20 mouse cellular contexts compared by ENCODE assay signal in the genomic region with DNA sequence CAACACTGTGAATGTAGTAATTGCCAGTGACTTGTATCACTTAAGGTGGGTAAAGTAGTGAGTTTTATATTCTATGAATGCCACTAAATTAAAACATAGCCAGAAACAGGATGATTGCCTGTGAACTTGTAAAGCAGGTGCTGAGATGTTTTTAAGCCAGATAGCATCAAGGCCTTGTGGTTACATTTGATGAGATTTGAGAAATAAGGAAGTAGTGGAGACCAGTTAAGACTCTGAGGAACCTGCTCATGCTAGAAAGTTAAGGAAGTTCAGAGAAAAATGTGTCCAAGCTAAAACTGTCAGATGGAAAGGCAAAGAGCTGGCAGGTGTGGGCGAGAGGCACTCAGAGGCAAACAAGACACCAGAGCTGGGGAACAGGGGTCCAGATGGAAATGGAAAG.
DNase-seq lines count a peak whose midpoint lies in the region; ATAC-seq and TF ChIP-seq lines count a peak whose summit lies in the region.
"Had no signal": no experiment of that assay in that cellular context is flagged by ENCODE, and none has a peak within 500 bp of the region (broad histone marks: within the 10 kb centered on the region; RNA-seq: fewer than 3 reads in every experiment).

No protein-coding gene starts in this region.

- no peak for DNase-seq in heart, embryonic 10.5 days (ENCODE audit: low spot score)
- DNase-seq in 416B (ENCODE audit: low read depth) (peak; percentile 71), MEL-GATA-1-ER (ENCODE audit: extremely low read depth, low read depth) (peak; percentile 44)
- no peak for DNase-seq in kidney, postnatal 36 days
- no peak for DNase-seq in kidney, adult 2 months
- DNase-seq in layer of hippocampus, adult 8-10 months (ENCODE audit: low spot score in 2 of 2), result no peak
- DNase-seq: adrenal gland, postnatal 10 days; cerebellum, adult 11 months; cerebellum, adult 8-10 months; cerebellum, postnatal 14 days; gastrocnemius, adult 2 months; gastrocnemius, postnatal 25 days; heart, postnatal 14 days had no signal

- no peak for ATAC-seq in heart, embryonic 16.5 days (replicated peaks; ENCODE audit: extremely low read depth, insufficient read depth, low FRiP score)
- peak; percentile 77 for ATAC-seq in megakaryocyte, adult 5-6 weeks (ENCODE audit: poor library complexity, severe bottlenecking)
- ATAC-seq: forebrain, embryonic 14.5 days had no signal

- no peak for TF ChIP-seq POLR2A in kidney, adult 2 months (IDR thresholded peaks at IDR 0.05; ENCODE audit: low read depth, low read length)

- H3K4me1 ChIP-seq in heart, embryonic 16.5 days (ENCODE audit: control insufficient read depth, insufficient read depth, low read length), result 0 out of 2 replicates have a peak, but pooled peaks cover 7% of the 10 kb centered on the region
- peaks cover 13% of the 10 kb centered on the region; the same call in 1 of the 2 replicates for H3K4me1 ChIP-seq in heart, embryonic 10.5 days
- no peaks in the 10 kb centered on the region for H3K4me1 ChIP-seq in kidney, adult 2 months (ENCODE audit: control insufficient read depth, insufficient read depth, low read length)
- H3K4me1 ChIP-seq: embryonic facial prominence, embryonic 13.5 days; hindbrain, embryonic 10.5 days had no signal

- H3K4me3 ChIP-seq in heart, embryonic 16.5 days (ENCODE audit: low read length), result no peak overlapping the region
- H3K4me3 ChIP-seq in heart, embryonic 10.5 days, result no peak overlapping the region
- H3K4me3 ChIP-seq in kidney, adult 2 months (ENCODE audit: insufficient read depth, low read depth, low read length), result no peak overlapping the region
- H3K4me3 ChIP-seq: embryonic facial prominence, embryonic 13.5 days; forebrain, embryonic 10.5 days; gastrocnemius, adult 2 months; hindbrain, embryonic 10.5 days had no signal

- peak overlapping the region; percentile 51; the same call in 1 of the 2 replicates for H3K27ac ChIP-seq in heart, embryonic 16.5 days (ENCODE audit: low read length)
- no peak overlapping the region for H3K27ac ChIP-seq in heart, embryonic 10.5 days
- no peak overlapping the region for H3K27ac ChIP-seq in kidney, adult 2 months (ENCODE audit: insufficient read depth, low read depth, low read length)
- H3K27ac ChIP-seq: embryonic facial prominence, embryonic 13.5 days; forebrain, embryonic 10.5 days; gastrocnemius, adult 2 months; hindbrain, embryonic 10.5 days; hindbrain, embryonic 14.5 days had no signal

- WGBS in heart, embryonic 16.5 days, result 81% methylated on average over 1 of the region's 1 CpGs
- WGBS in heart, embryonic 10.5 days, result 82% methylated on average over 1 of the region's 1 CpGs
- 76% methylated on average over 1 of the region's 1 CpGs for WGBS in kidney, adult 2 months

- H3K27me3 ChIP-seq in heart, embryonic 16.5 days (ENCODE audit: control insufficient read depth, insufficient read depth, low read length), result no peaks in the 10 kb centered on the region
- no peaks in the 10 kb centered on the region for H3K27me3 ChIP-seq in heart, embryonic 10.5 days (ENCODE audit: insufficient read depth, poor library complexity, severe bottlenecking)
- no peaks in the 10 kb centered on the region for H3K27me3 ChIP-seq in kidney, adult 2 months (replicated peaks; ENCODE audit: control insufficient read depth, insufficient read depth, low read length)
- H3K27me3 ChIP-seq: embryonic facial prominence, embryonic 13.5 days had no signal

- no peaks in the 10 kb centered on the region for H3K9me3 ChIP-seq in heart, embryonic 16.5 days (replicated peaks; ENCODE audit: control insufficient read depth, low read length)
- H3K9me3 ChIP-seq in heart, embryonic 10.5 days, result no peaks in the 10 kb centered on the region
- H3K9me3 ChIP-seq: embryonic facial prominence, embryonic 13.5 days; forebrain, embryonic 10.5 days; hindbrain, embryonic 10.5 days had no signal

- H3K4me2 ChIP-seq in heart, embryonic 16.5 days (ENCODE audit: low read depth, low read length), result no peak overlapping the region
- H3K4me2 ChIP-seq: embryonic facial prominence, embryonic 13.5 days; hindbrain, embryonic 14.5 days had no signal

- TF ChIP-seq CTCF in kidney, adult 2 months (conservative IDR thresholded peaks at IDR 0.05; ENCODE audit: insufficient read depth, insufficient read length, low read depth, low read length), result no peak

- no peak overlapping the region for H3K9ac ChIP-seq in heart, embryonic 16.5 days (ENCODE audit: low read length)
- H3K9ac ChIP-seq: embryonic facial prominence, embryonic 13.5 days; hindbrain, embryonic 14.5 days had no signal

- no peaks in the 10 kb centered on the region for H3K36me3 ChIP-seq in heart, embryonic 16.5 days (ENCODE audit: control insufficient read depth, insufficient read depth)
- H3K36me3 ChIP-seq in heart, embryonic 10.5 days, result no peaks in the 10 kb centered on the region
- H3K36me3 ChIP-seq in kidney, adult 2 months (ENCODE audit: control insufficient read depth, insufficient read depth, low read length), result no peaks in the 10 kb centered on the region

Comparison
In these comparisons a context has a peak if more than half of its experiments do, and no peak if none do; other contexts are left out.
1. DNase-seq: peak in 416B (single experiment) and MEL-GATA-1-ER (single experiment); none in heart, embryonic 10.5 days (single experiment), kidney, postnatal 36 days (0 of 2), kidney, adult 2 months (single experiment) and layer of hippocampus, adult 8-10 months (0 of 2).